Mouse (Mus musculus): ENCODE results near the gene Olfr1135.

DNA sequence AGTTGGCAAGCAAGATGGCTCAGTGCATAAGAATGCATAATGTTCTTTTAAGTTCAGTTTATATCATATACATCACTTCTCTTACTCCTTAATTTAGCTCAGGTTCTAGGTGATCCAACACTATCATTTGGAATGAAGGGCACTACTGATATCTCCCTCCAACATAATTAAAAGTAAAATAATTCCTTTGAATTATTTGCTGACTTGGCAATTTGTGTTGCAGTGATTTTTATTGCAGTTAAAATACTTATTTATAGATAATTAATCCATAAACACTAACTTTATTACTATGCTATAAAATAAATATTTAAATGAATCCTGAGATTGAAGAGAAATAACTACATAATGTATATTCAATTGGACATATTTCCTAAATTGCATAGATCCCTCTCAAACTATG, 31.0 kb downstream of the Olfr1135 start:
- TF ChIP-seq POLR2A (IDR thresholded peaks at IDR 0.05; ENCODE audit: borderline replicate concordance, low read depth, low read length) (no peak), CTCF (IDR thresholded peaks at IDR 0.05; ENCODE audit: low read depth, low read length) (no peak)
